Mouse (Mus musculus) brain, adult 2 months (tissue): ENCODE data around the gene Ubl3.

Experiments used
- DNase-seq: peaks from one replicate; pipeline ENCODE4 v3.0.0; 2011; ENCODE audit warnings: low read depth, low spot score

Gene Ubl3

DNA sequence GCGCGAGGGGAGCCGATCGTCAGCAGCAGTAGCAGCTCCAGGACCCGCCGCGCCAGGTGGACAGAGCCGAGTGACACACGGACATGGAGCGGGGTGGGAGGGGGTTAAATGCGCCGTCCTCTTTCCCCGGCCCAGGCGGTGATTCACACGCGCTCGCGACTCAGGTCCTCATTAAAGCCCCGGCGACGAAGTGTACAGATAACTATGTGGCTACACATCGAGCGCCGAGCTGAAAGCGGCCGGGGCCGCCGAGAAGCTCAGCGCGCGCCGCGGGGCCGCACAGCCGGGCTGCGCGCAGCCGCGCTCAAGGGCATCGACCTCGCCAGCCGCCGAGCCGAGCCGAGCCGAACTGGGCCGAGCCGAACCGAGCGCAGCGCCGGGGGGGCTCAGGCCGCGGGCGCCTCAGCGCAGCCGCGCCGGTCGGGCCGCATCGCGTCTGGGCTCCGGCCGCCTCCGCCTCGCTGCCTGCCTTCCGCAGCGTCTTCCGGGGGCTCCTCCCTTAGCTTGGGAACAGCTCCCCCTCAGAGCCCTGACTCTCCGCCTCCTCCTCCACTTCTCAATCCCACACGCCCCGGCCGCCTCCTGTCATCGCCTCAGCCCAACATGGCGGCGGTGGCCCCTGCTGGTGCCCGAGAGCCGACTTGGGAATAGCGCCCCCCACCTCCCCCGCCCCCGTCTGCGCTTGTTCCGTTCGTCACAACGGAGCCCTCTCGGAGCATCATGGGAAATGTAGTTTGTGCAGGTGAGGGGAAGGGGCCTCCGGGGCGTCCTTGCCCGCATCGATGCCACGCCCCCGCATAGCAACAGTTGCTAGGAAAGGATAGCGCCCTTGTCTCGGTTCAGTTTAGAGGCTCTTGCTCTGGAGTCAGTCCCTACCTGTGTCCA is at the start of gene Ubl3:
TSS of gene Ubl3 (minus strand) at position 603 of the 885 bp plus-strand sequence.
- DNase-seq = peak; percentile 98

GRCm38 (mm10) chr5:148598376-148598775 is 45.8 kb upstream of the Ubl3 start:
- no peak for DNase-seq

DNA sequence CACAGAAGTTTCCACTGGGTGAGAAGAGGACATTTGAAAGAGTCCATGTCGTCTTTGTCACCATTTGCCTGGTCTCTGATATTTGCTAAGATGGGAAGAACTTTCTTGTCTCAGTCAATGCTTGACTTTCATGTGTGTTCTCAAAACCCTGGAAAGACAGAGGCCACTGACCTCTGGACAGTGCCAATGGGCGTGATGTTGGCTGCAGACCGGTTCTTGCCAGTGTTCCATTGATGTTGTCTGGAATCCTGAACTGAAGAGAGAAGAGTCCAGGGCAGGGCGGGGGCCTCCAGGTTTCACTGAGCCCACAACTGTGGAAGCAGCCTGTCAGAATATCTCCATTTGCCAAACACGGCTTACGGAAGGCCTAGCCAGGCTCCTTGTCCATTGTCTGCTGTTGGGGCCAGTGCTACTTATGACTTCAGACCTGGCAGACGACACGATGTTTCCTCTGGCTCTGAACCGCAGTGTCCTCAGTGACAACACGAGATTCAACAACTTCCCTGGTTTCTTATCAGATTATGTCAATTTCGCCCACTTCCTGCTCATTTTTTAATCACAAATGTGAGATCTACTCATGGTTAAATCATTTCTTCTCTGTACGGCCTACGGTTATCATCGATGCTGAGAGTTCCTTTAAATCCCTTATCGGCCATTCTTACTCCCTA is 43.6 kb upstream of the Ubl3 start:
- DNase-seq = no peak

DNA sequence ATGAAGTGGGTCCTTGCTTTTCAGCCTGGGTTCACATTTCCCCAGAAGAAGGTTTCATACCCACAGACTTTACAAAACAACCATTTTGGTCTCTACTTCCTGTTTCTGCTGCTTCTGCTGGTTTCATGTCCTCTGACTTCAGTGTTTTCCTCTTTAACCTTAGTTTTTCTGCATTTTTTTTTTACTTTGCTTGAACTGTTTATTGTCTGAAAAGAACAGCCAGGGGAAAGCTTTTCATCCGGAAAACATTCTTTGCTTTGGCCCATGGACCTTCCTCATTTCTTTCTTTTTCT is 42.8 kb upstream of the Ubl3 start:
- no peak for DNase-seq

GRCm38 (mm10) chr5:148594693-148595458 is 42.3 kb upstream of the Ubl3 start:
- no peak for DNase-seq

GRCm38 (mm10) chr5:148593607-148594006 is 41.0 kb upstream of the Ubl3 start:
- DNase-seq = no peak

DNA sequence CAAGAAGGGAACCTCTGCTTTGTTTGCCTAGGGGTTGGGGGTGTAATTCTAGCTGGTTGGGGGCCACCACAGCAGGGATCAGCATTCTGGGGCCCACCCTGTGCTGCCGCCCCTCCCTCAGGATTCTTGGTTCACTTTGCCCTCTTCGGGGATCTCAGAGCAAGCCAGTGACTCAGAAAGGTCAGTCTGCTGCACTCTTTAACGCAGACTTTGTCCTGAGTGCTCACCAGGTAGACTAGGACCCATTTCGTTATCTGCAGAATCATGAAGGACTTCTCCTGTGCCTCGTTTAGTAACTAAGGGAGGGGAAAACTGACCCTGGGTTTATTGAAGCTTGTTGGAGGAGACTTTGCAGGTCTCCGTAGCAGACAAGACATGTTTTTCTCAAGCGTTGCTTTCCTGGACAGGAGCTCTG is 38.9 kb upstream of the Ubl3 start:
- no peak for DNase-seq

DNA sequence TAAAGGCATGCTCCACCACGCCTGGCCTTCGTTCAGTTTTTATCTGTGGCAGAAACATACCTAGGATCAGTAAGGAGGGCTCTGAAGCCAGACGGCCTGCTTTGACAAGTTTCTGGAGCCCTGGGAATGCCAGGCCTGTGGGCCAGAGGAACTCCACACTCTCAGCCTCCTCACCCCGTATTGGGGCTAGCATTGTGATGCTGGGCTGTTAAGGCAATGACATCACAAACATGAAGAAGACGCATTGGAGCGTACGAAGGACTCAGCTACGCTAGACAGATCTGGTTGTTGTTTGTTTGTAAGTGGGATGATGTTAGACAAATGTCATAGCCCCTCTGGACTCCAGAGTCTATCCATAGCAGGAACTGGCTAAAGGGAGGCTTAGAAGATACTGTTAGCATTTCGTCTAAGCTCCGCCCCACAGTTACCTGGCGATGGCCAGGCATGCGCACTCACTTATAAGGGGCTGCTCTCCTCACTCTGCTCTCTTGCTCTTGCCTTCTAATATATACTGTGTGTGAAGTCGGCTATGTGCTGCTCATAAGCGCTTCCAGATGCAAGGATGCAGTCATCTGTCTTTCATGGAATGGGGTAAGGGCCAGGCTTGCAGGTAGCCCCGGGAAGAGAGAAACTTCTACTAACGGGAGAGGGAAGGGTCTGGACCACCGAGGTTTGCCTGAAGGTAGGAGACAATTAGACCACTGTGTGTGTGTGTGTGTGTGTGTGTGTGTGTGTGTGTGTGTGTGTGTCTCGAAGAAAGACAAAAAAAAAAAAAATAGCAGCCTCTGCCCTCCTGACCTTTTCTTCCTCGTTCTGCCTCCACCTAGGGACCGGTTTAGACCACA is 38.2 kb upstream of the Ubl3 start:
- no peak for DNase-seq

- DNase-seq = no peak
Measured at GRCm38 (mm10) chr5:148588987-148589386, 36.4 kb upstream of the Ubl3 start.

GRCm38 (mm10) chr5:148588142-148588650 is 35.6 kb upstream of the Ubl3 start:
- no peak for DNase-seq

- DNase-seq = no peak
Measured at GRCm38 (mm10) chr5:148580388-148580985, 27.9 kb upstream of the Ubl3 start.

- DNase-seq = no peak
Measured at GRCm38 (mm10) chr5:148579156-148579555, 26.6 kb upstream of the Ubl3 start.

DNA sequence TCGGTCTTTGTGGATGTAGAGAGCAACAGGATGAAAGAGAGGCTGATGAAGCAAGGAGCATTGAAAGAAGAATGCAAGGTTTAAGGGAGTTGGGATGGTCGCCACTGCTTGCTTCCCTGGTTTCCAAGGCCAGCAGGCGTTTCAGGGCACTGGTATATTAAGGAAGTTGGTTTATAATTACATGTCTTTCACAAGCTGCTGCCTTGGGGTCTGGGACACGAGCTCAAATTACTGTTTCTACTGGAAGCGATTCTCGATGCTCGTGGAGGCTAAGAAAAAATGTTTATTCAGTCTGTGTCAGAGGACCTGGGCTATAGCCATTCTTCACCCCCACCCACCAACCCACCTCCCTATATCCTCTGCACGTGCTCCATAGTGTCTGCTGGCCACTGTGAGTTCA is 25.8 kb upstream of the Ubl3 start:
- no peak for DNase-seq

- no peak for DNase-seq
Measured at GRCm38 (mm10) chr5:148577278-148577677, 24.7 kb upstream of the Ubl3 start.

- DNase-seq = no peak
Measured at GRCm38 (mm10) chr5:148575163-148575562, 22.6 kb upstream of the Ubl3 start.

DNA sequence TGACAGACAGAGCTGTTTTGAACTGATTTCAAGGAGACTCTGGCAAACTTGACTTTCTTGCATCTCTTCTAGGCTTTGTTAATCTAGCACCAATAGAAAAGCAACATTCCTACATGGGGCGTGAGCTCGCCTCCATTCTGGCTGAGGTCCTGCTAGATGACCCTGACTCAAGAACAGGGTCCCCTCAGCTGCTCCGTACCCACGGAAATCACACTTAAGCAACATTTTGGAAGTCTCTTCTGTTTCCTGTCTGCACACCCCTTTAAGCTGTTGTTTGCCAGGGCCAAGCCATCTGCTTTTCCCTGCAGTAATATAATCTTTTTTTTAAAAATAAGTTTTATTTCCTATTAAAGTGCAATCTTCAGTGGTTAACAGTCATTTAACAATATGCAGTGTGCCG is 20.1 kb upstream of the Ubl3 start:
- no peak for DNase-seq

- no peak for DNase-seq
Measured at GRCm38 (mm10) chr5:148570571-148571304, 18.1 kb upstream of the Ubl3 start.

GRCm38 (mm10) chr5:148569444-148569843 is 16.9 kb upstream of the Ubl3 start:
- DNase-seq = peak; percentile 29

GRCm38 (mm10) chr5:148565636-148566035 is 13.0 kb upstream of the Ubl3 start:
- no peak for DNase-seq

GRCm38 (mm10) chr5:148564073-148564472 is 11.5 kb upstream of the Ubl3 start:
- DNase-seq = no peak
